Mouse (Mus musculus): ENCODE results near the gene Arl13b. TPM values are rescaled to one million over a fixed set of nuclear protein-coding genes. Genes with fewer than 3 reads are reported as not detected.

Arl13b gene
- total RNA-seq, 1 experiment from 2014 or later: 12.4 TPM

- ATAC-seq (replicated peaks; ENCODE audit: low read depth, poor library complexity, severe bottlenecking): peak; percentile 95
Measured at GRCm38 (mm10) chr16:62826156-62827001, 20.5 kb downstream of the Arl13b start.

- ATAC-seq (replicated peaks; ENCODE audit: low read depth, poor library complexity, severe bottlenecking): no peak
Measured at GRCm38 (mm10) chr16:62822472-62822871, 24.4 kb downstream of the Arl13b start.

GRCm38 (mm10) chr16:62814491-62814890, 32.3 kb downstream of the Arl13b start, which contains the start of gene Stx19:
TSS of gene Stx19 (plus strand) at chr16:62814676.
- no peak for ATAC-seq (replicated peaks; ENCODE audit: low read depth, poor library complexity, severe bottlenecking)

- ATAC-seq (replicated peaks; ENCODE audit: low read depth, poor library complexity, severe bottlenecking): no peak
Measured at GRCm38 (mm10) chr16:62813790-62814189, 33.0 kb downstream of the Arl13b start.

- ATAC-seq (replicated peaks; ENCODE audit: low read depth, poor library complexity, severe bottlenecking): no peak
Measured at GRCm38 (mm10) chr16:62810855-62811254, 36.0 kb downstream of the Arl13b start.

- 0 out of 2 replicates have a peak, but pooled peaks have one; percentile 18 for ATAC-seq (replicated peaks; ENCODE audit: low read depth, poor library complexity, severe bottlenecking)
Measured at GRCm38 (mm10) chr16:62807249-62807979, 39.4 kb downstream of the Arl13b start.

GRCm38 (mm10) chr16:62804621-62805020, 42.2 kb downstream of the Arl13b start:
- ATAC-seq (replicated peaks; ENCODE audit: low read depth, poor library complexity, severe bottlenecking): no peak

- no peak for ATAC-seq (replicated peaks; ENCODE audit: low read depth, poor library complexity, severe bottlenecking)
Measured at GRCm38 (mm10) chr16:62799839-62800238, 47.0 kb downstream of the Arl13b start.

- ATAC-seq (replicated peaks; ENCODE audit: low read depth, poor library complexity, severe bottlenecking): no peak
Measured at GRCm38 (mm10) chr16:62799426-62799825, 47.4 kb downstream of the Arl13b start.

- no peak for ATAC-seq (replicated peaks; ENCODE audit: low read depth, poor library complexity, severe bottlenecking)
Measured at GRCm38 (mm10) chr16:62798808-62799207, 48.0 kb downstream of the Arl13b start.

- ATAC-seq (replicated peaks; ENCODE audit: low read depth, poor library complexity, severe bottlenecking): no peak
Measured at GRCm38 (mm10) chr16:62796608-62797007, 50.2 kb downstream of the Arl13b start.

- peak; percentile 86 for ATAC-seq (replicated peaks; ENCODE audit: low read depth, poor library complexity, severe bottlenecking)
Measured at GRCm38 (mm10) chr16:62786621-62787331, 60.1 kb downstream of the Arl13b start, which contains the start of gene Nsun3. TSS of gene Nsun3 (minus strand) at chr16:62786818.

- ATAC-seq (replicated peaks; ENCODE audit: low read depth, poor library complexity, severe bottlenecking): peak; percentile 31
Measured at GRCm38 (mm10) chr16:62782229-62782628, 64.6 kb downstream of the Arl13b start.

- no peak for ATAC-seq (replicated peaks; ENCODE audit: low read depth, poor library complexity, severe bottlenecking)
Measured at GRCm38 (mm10) chr16:62778282-62778681, 68.6 kb downstream of the Arl13b start.

GRCm38 (mm10) chr16:62776034-62776433, 70.8 kb downstream of the Arl13b start:
- no peak for ATAC-seq (replicated peaks; ENCODE audit: low read depth, poor library complexity, severe bottlenecking)

GRCm38 (mm10) chr16:62773462-62773861, 73.4 kb downstream of the Arl13b start:
- no peak for ATAC-seq (replicated peaks; ENCODE audit: low read depth, poor library complexity, severe bottlenecking)

GRCm38 (mm10) chr16:62758340-62758739, 88.5 kb downstream of the Arl13b start:
- peak; percentile 100 for ATAC-seq (replicated peaks; ENCODE audit: low read depth, poor library complexity, severe bottlenecking)

GRCm38 (mm10) chr16:62755307-62755706, 91.5 kb downstream of the Arl13b start:
- ATAC-seq (replicated peaks; ENCODE audit: low read depth, poor library complexity, severe bottlenecking): no peak

- no peak for ATAC-seq (replicated peaks; ENCODE audit: low read depth, poor library complexity, severe bottlenecking)
Measured at GRCm38 (mm10) chr16:62753597-62753996, 93.2 kb downstream of the Arl13b start.

- ATAC-seq (replicated peaks; ENCODE audit: low read depth, poor library complexity, severe bottlenecking): no peak
Measured at GRCm38 (mm10) chr16:62753079-62753478, 93.8 kb downstream of the Arl13b start.

All from common myeloid progenitor, adult 5-6 weeks (primary cell).